Mouse (Mus musculus) stomach, postnatal 0 days (tissue): ENCODE measurements at regions not wholly inside any gene's neighbourhood (a gene's known extent, or its start where the extent isn't known, plus 50 kb on each side); places are given as distances from the start of the nearest gene placed in this dataset.

ENCODE experiments used
- ATAC-seq: fragments of 200-750 bp; cut with Nextera tagmentation; 2 replicates; pipeline ENCODE4 v1.8.0; 2017; ENCODE audit not compliant: low FRiP score, low TSS enrichment
- DNase-seq: peaks from one replicate; pipeline ENCODE4 v3.0.0-alpha.2; 2016; ENCODE audit warnings: low spot score
- H3K27ac ChIP-seq: fragments of 300-500 bp; sonication (generic); replicated peaks from 2 replicates; pipeline ENCODE4 v1.5.1; 2014; ENCODE audit warnings: mild to moderate bottlenecking, control low read depth
- H3K27me3 ChIP-seq: fragments of 300-500 bp; sonication (generic); 2 replicates; pipeline ENCODE4 v1.6.1; 2014; ENCODE audit warnings: low read length; ENCODE audit not compliant: control insufficient read depth, insufficient read depth
- H3K36me3 ChIP-seq: fragments of 300-500 bp; sonication (generic); 2 replicates; pipeline ENCODE4 v1.6.1; 2014; ENCODE audit warnings: low read length, mixed read lengths; ENCODE audit not compliant: control insufficient read depth, insufficient read depth
- H3K4me1 ChIP-seq: fragments of 300-500 bp; sonication (generic); replicated peaks from 2 replicates; pipeline ENCODE4 v1.6.1; 2014; ENCODE audit warnings: antibody characterized with exemption; ENCODE audit not compliant: control insufficient read depth, insufficient read depth
- H3K4me2 ChIP-seq: fragments of 300-500 bp; sonication (generic); replicated peaks from 2 replicates; pipeline ENCODE4 v1.6.1; 2014; ENCODE audit warnings: low read depth, mild to moderate bottlenecking, control low read depth, moderate library complexity
- H3K4me3 ChIP-seq: fragments of 300-500 bp; sonication (generic); 2 replicates; pipeline ENCODE4 v1.5.1; 2014; ENCODE audit warnings: low read depth, low read length, control low read depth
- H3K9ac ChIP-seq: fragments of 300-500 bp; sonication (generic); 2 replicates; pipeline ENCODE4 v1.6.1; 2014; ENCODE audit warnings: mild to moderate bottlenecking, low read length, control low read depth, mixed read lengths
- H3K9me3 ChIP-seq: fragments of 300-500 bp; sonication (generic); 2 replicates; pipeline ENCODE4 v1.6.1; 2016; ENCODE audit warnings: low read length; ENCODE audit not compliant: control insufficient read depth
- CTCF ChIP-seq: IDR thresholded peaks from 2 replicates; pipeline ENCODE4 v1.5.1; 2016; ENCODE audit warnings: antibody characterized with exemption, low read depth, mild to moderate bottlenecking, moderate library complexity
- EP300 ChIP-seq: optimal IDR thresholded peaks from 2 replicates; pipeline ENCODE3; 2016; ENCODE audit warnings: antibody characterized with exemption
- WGBS: fragments of 180-500 bp; shearing (Covaris S2); extraction: QIAGEN DNeasy Blood & Tissue Kit; methylation state at CpG from one replicate; pipeline ENCODE4 v1.1.7; 2014; 5-methylcytosine and 5-hydroxymethylcytosine counted together

DNA sequence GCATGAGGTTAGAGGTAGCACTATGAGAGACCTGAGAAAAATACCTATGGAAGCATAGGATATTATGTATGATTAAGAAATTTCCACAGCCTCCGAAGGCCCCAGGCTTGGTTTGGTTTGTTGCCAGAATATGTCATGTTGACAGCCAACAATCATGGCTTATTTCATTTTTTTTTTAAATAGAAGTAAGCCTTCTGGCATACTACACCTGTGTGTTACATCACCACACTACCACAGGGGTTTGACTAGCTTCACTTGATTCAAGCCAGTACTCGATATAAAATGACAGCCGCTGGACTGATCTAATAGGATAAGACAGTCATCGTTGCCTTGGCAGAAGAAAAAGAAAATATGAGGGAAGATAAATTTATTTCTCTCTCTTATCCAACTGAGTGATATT is 232.6 kb upstream of the Erbb4 start:
- Histone ChIP-seq H3K27me3 (no peaks in the 10 kb centered on the region), H3K36me3 (no peaks in the 10 kb centered on the region), H3K27ac (no peak overlapping the region), H3K4me2 (no peak overlapping the region), H3K9me3 (no peaks in the 10 kb centered on the region), H3K9ac (no peak overlapping the region), H3K4me1 (no peaks in the 10 kb centered on the region), H3K4me3 (no peak overlapping the region)
- 76% methylated on average over 4 of the region's 4 CpGs for WGBS
- no peak for DNase-seq
- ATAC-seq = no peak
- no peak for TF ChIP-seq EP300
- no peak for TF ChIP-seq CTCF

DNA sequence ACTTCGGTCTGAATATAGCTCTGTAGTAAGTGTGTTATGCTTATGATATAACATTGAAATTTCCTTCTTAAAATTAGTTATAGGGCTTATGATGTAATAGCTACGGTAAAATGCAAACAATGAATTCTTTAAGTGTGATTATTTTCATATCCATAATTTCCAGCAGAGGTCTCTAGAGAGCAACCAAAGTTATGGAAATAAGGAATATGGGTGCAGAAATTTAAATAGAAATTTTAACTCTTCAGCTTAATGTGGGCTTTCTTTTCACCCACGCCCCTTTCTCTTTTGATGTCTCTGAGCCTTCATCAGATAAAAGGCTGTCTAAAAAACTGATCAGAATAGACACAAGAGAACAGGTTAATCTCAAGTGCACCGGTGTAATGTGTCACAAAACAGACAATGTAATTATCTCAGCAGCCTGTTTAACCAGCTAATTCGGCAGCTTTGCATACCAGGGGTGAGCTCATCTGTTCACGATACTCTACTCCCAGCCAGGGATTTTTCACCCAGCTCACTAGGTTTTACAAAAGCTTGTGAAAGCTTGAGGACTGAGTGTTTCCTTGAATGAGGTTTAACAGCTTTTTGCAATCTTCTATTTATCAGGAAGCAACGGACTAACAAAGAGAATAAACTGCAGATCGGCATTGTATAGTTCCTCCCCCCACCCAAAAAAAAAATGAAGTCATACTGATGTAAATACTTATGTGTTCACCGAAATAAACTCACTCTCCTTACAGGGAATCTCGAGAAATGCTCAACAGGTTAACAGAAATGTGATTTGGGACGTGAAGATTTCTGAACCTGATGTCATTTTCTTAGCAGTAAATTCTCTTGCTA is 223.8 kb upstream of the Erbb4 start:
- WGBS = 27% methylated on average over 11 of the region's 11 CpGs
- no peak overlapping the region for H3K27ac ChIP-seq
- no peaks in the 10 kb centered on the region for H3K27me3 ChIP-seq
- no peak overlapping the region for H3K4me3 ChIP-seq
- peak; percentile 70 for TF ChIP-seq CTCF
- TF ChIP-seq EP300 = no peak
- peak overlapping the region; percentile 27 for H3K4me2 ChIP-seq
- ATAC-seq (no peak), DNase-seq (no peak)
- no peak overlapping the region for H3K9ac ChIP-seq
- H3K36me3 ChIP-seq = no peaks in the 10 kb centered on the region
- H3K9me3 ChIP-seq = no peaks in the 10 kb centered on the region
- H3K4me1 ChIP-seq = no peaks in the 10 kb centered on the region

DNA sequence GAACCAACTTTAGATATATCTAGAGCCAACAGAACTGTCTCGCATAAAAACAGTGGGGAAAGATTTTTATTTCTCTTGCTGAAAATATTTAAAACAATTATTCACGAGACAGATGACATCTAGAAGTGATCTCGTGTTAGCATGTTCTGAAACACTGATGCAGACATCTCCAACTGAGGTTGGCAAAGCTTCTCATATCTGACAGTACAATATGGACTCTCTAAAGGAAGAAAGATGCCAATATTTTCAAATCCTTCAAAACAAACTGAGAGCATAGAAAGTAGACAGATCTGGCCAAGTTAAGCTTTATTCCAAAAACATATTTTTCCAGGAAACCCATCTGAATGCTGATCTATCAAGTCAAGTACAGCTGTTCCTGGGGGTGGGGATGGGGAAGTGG is 221.5 kb upstream of the Erbb4 start:
- Histone ChIP-seq H3K36me3 (no peaks in the 10 kb centered on the region), H3K27me3 (no peaks in the 10 kb centered on the region), H3K4me1 (no peaks in the 10 kb centered on the region), H3K9me3 (no peaks in the 10 kb centered on the region), H3K4me3 (no peak overlapping the region), H3K27ac (no peak overlapping the region), H3K4me2 (no peak overlapping the region), H3K9ac (no peak overlapping the region)
- TF ChIP-seq CTCF (no peak), EP300 (no peak)
- DNase-seq (no peak), ATAC-seq (no peak)
- 56% methylated on average over 3 of the region's 3 CpGs for WGBS

DNA sequence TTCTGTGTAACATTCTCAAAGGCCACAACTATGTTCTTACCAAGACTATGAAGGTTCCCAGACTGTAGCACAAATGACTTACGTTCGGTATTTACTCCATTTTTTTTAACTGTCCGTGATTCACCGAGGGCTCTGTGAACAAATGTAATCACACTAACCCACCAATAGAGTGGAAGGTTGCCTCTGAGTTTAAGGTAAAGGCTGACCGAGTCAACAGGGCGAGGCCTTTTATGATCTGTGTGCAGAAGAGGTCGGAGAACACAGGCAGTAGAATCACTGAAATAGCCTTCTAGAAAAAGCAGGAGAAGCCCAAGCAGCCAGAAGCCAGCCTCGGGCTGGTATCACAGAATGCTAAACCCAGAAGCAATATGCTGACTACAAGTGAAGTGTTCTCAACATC is 218.9 kb upstream of the Erbb4 start:
- no peak overlapping the region for H3K4me2 ChIP-seq
- no peaks in the 10 kb centered on the region for H3K4me1 ChIP-seq
- H3K9me3 ChIP-seq = no peaks in the 10 kb centered on the region
- H3K4me3 ChIP-seq = no peak overlapping the region
- TF ChIP-seq EP300 (no peak), CTCF (no peak)
- DNase-seq (no peak), ATAC-seq (no peak)
- H3K9ac ChIP-seq = no peak overlapping the region
- no peak overlapping the region for H3K27ac ChIP-seq
- 57% methylated on average over 8 of the region's 8 CpGs for WGBS
- no peaks in the 10 kb centered on the region for H3K27me3 ChIP-seq
- no peaks in the 10 kb centered on the region for H3K36me3 ChIP-seq

DNA sequence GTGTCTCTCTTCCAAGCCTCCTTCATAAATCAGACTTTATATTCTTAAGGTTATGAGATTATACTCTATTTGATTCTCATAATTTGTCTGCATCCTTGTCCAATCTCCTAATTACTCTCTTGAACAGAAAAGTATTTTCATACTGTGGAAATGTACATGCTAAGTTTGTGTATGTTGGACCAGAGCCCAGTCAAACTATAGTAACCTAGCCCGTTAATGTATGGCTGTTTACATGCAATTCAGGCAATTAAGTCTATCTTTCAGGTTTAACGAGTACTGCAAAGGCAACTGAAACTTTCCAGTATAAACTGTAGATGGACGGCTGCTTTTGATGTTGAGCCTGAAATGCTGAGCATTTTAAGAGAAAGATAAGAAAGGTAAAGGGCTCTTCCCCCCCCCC is 211.7 kb upstream of the Erbb4 start:
- 8% methylated on average over 3 of the region's 3 CpGs for WGBS
- Histone ChIP-seq H3K27me3 (no peaks in the 10 kb centered on the region), H3K9ac (no peak overlapping the region), H3K36me3 (no peaks in the 10 kb centered on the region), H3K4me2 (no peak overlapping the region), H3K4me1 (no peaks in the 10 kb centered on the region), H3K27ac (no peak overlapping the region), H3K4me3 (no peak overlapping the region), H3K9me3 (no peaks in the 10 kb centered on the region)
- ATAC-seq = no peak
- no peak for DNase-seq
- TF ChIP-seq EP300 (no peak), CTCF (no peak)

DNA sequence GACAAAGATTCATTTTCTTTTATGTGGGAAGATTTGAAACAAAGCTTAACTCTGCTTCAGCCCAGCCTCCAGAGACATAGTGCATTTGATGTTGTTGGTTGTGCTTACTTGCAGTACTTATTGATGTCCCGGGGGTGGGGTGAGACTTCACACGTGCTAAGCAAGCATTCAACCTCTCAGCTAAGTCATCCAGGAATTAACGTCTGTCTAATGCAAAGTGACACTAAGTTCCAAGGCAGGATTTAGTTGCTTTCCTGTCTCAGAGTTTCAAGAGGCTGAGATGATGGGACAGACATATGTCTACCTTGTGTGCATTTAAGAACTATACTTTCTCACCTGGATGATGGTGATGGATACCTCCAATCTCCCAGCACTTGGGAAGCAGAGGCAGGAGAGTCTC is 189.0 kb upstream of the Erbb4 start:
- TF ChIP-seq CTCF = no peak
- TF ChIP-seq EP300 = no peak
- Histone ChIP-seq H3K4me2 (no peak overlapping the region), H3K9ac (no peak overlapping the region), H3K4me3 (no peak overlapping the region), H3K36me3 (no peaks in the 10 kb centered on the region), H3K9me3 (no peaks in the 10 kb centered on the region), H3K4me1 (no peaks in the 10 kb centered on the region), H3K27ac (no peak overlapping the region), H3K27me3 (no peaks in the 10 kb centered on the region)
- ATAC-seq = no peak
- WGBS = 64% methylated on average over 3 of the region's 3 CpGs
- no peak for DNase-seq
